Mouse (Mus musculus) intestine, embryonic 16.5 days (tissue): ENCODE results near the gene Olfr1291-ps1. TPM values are rescaled to one million over a fixed set of nuclear protein-coding genes. Genes with fewer than 3 reads are reported as not detected.

Experiments used
- ATAC-seq: fragments of 200-750 bp; cut with Nextera tagmentation; 2 replicates; pipeline ENCODE4 v1.8.0; 2017; ENCODE audit warnings: moderate TSS enrichment, moderate library complexity
- H3K27ac ChIP-seq: fragments of 300-500 bp; sonication (generic); 2 replicates; pipeline ENCODE4 v1.5.1; 2014; ENCODE audit warnings: mild to moderate bottlenecking, low read length
- H3K27me3 ChIP-seq: fragments of 300-500 bp; sonication (generic); replicated peaks from 2 replicates; pipeline ENCODE4 v1.6.1; 2014; ENCODE audit warnings: low read length, control low read depth, mixed read lengths; ENCODE audit not compliant: control insufficient read depth, insufficient read depth
- H3K36me3 ChIP-seq: fragments of 300-500 bp; sonication (generic); 2 replicates; pipeline ENCODE4 v1.6.1; 2014; ENCODE audit warnings: low read length, control low read depth; ENCODE audit not compliant: control insufficient read depth, insufficient read depth
- H3K4me1 ChIP-seq: fragments of 300-500 bp; sonication (generic); 2 replicates; pipeline ENCODE4 v1.6.1; 2014; ENCODE audit warnings: low read length, control low read depth, mixed read lengths; ENCODE audit not compliant: control insufficient read depth, insufficient read depth
- H3K4me2 ChIP-seq: fragments of 300-500 bp; sonication (generic); 2 replicates; pipeline ENCODE4 v1.6.1; 2014; ENCODE audit warnings: low read depth, low read length, control low read depth
- H3K4me3 ChIP-seq: fragments of 300-500 bp; sonication (generic); 2 replicates; pipeline ENCODE4 v1.5.1; 2014; ENCODE audit warnings: mild to moderate bottlenecking, low read length
- H3K9ac ChIP-seq: fragments of 300-500 bp; sonication (generic); 2 replicates; pipeline ENCODE4 v1.6.1; 2014; ENCODE audit warnings: low read depth, low read length
- H3K9me3 ChIP-seq: fragments of 300-500 bp; sonication (generic); 2 replicates; pipeline ENCODE4 v1.6.1; 2016; ENCODE audit warnings: low read length, control low read depth; ENCODE audit not compliant: control insufficient read depth
- whole genome bisulfite sequencing: fragments of 180-500 bp; shearing (Covaris S2); extraction: QIAGEN DNeasy Blood & Tissue Kit; methylation state at CpG from one replicate; pipeline ENCODE4 v1.1.7; 2014; 5-methylcytosine and 5-hydroxymethylcytosine counted together
- polyA plus RNA-seq: library from polyadenylated mRNA; unstranded; fragments of >200 nt; fragmentation: Nextera tagmentation; extraction: Ambion mirVana; gene quantifications from 2 replicates; pipeline ENCODE4 v1.2.1, GENCODE M21; 2015

The Olfr1291-ps1 gene
- polyA plus RNA-seq, result not detected in 2 replicates

DNA sequence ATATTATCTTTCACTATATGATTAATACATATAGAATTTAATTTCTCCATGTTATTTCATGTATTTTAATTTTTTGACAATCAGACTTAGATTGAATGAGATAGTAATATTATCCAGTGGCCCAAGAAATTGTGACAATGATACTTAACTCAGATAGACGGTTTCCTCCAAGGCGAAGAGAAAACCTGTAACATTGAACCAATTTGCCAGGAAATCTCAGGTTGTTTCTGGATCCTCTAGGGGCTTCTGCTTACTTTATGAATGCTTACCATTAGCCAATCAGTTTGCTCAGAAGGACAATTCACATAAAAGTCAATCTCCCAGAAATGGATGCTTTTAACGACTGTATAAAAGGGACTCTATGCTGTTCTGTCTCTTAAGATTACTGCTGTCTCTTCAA lies at the start of gene Olfr1291-ps1:
Olfr1291-ps1 (plus strand) TSS at position 301 of the 400 bp plus-strand sequence.
- 83% methylated on average over 3 of the region's 3 CpGs for WGBS
- Histone ChIP-seq H3K4me3 (no peak within 1 kb of the TSS), H3K36me3 (no peaks in the 10 kb centered on the region), H3K27me3 (no peaks in the 10 kb centered on the region), H3K4me2 (no peak within 1 kb of the TSS), H3K9ac (no peak within 1 kb of the TSS), H3K9me3 (no peaks in the 10 kb centered on the region), H3K27ac (no peak within 1 kb of the TSS), H3K4me1 (no peaks in the 10 kb centered on the region)
- no peak for ATAC-seq

DNA sequence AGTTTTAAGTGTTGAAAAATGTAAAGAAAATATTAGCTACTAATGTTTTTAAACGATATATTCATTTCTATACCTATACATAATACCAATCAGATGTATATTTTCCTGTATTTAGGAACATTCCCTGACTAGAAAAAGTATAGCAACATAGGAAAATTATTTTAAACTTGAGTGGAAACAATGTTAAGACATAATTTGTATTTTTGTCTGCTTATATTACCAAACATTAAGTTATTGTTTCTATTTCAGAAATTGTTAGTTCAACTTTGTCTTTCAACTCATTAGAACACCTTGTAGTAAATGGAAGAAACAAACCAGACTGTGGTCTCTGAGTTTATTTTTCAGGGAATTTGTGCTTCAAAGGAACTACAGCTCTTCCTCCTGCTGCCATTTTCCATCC lies 48.1 kb upstream of the Olfr1291-ps1 start, which contains the start of gene Olfr1287:
Olfr1287 (plus strand) TSS at position 301 of the 400 bp plus-strand sequence.
- no peak for ATAC-seq
- no peak within 1 kb of the TSS for H3K4me3 ChIP-seq
- H3K4me2 ChIP-seq, result no peak within 1 kb of the TSS
- no peak within 1 kb of the TSS for H3K27ac ChIP-seq
- no peak within 1 kb of the TSS for H3K9ac ChIP-seq
- H3K9me3 ChIP-seq, result no peaks in the 10 kb centered on the region
- no peaks in the 10 kb centered on the region for H3K27me3 ChIP-seq
- no peaks in the 10 kb centered on the region for H3K4me1 ChIP-seq
- 84% methylated on average over 1 of the region's 1 CpGs for WGBS
- H3K36me3 ChIP-seq, result no peaks in the 10 kb centered on the region

DNA sequence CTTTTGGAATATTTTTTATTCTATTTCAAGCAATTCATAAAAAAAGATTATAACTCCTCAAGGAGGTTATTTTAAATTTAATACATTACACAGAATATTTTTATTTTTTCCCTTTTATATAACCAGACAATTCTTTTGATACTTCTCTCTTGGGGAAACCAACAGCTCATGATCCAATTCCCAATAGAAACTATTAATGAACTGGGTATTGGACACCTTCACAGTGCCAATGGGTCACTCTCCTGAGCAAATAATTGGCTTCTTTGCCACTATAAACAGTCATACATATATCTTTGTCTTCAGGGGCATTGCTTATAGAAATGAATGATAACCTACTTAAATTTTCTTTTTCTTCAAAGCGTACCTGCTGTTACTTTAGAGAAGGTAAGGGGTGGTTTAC lies 23.2 kb upstream of the Olfr1291-ps1 start, which contains the start of gene Olfr1288:
Olfr1288 (plus strand) TSS at position 301 of the 400 bp plus-strand sequence.
- H3K9me3 ChIP-seq, result no peaks in the 10 kb centered on the region
- no peak within 1 kb of the TSS for H3K4me3 ChIP-seq
- no peak within 1 kb of the TSS for H3K4me2 ChIP-seq
- WGBS, result 90% methylated on average over 1 of the region's 1 CpGs
- no peak for ATAC-seq
- no peaks in the 10 kb centered on the region for H3K36me3 ChIP-seq
- H3K27me3 ChIP-seq, result no peaks in the 10 kb centered on the region
- H3K9ac ChIP-seq, result no peak within 1 kb of the TSS
- no peak within 1 kb of the TSS for H3K27ac ChIP-seq
- H3K4me1 ChIP-seq, result no peaks in the 10 kb centered on the region

DNA sequence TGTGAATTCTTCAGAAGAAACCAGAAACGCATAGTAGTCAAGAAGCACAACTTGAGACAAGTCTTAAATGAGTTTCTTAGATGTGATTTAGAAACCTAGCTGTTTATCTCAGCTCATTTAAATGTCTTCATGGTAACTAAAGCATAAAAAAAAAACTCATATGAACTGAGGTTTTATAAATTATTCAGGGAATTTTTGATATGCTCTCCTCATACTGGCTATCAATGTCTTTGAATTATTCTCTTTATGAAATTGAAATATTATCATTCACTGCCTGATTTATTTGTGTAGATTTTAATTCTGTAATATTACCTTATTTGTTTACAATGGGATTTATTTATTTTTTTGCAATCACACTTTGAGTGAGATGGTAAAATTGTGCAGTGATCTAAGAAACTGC lies 16.5 kb upstream of the Olfr1291-ps1 start, which contains the start of gene Olfr1289:
Olfr1289 (plus strand) TSS at position 301 of the 400 bp plus-strand sequence.
- Histone ChIP-seq H3K4me2 (no peak within 1 kb of the TSS), H3K27me3 (no peaks in the 10 kb centered on the region), H3K4me1 (no peaks in the 10 kb centered on the region), H3K9me3 (no peaks in the 10 kb centered on the region), H3K36me3 (no peaks in the 10 kb centered on the region), H3K9ac (no peak within 1 kb of the TSS), H3K4me3 (no peak within 1 kb of the TSS), H3K27ac (no peak within 1 kb of the TSS)
- no peak for ATAC-seq
- 63% methylated on average over 1 of the region's 1 CpGs for WGBS

DNA sequence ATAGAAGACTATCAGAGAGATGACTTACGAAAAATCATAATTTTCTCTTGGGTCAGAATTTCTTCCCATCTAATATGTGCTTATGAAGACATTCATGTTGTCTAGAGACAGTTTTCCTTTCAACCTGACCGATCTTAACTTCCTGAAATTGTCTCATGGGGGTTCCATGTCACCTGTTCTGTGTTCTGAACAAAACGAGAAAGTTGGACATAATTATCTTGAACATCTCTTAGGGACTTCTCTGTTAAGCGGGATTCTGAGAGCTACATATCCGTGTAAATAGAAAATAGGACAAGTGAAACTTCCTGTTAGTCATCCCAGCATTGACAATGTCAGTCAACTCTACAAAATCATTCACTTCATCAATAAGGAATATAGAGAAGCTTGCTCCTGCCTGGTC lies 3.3 kb upstream of the Olfr1291-ps1 start, which contains the start of gene Olfr1290:
Olfr1290 (minus strand) TSS at position 101 of the 400 bp plus-strand sequence.
- Histone ChIP-seq H3K27me3 (no peaks in the 10 kb centered on the region), H3K27ac (no peak within 1 kb of the TSS), H3K4me1 (no peaks in the 10 kb centered on the region), H3K4me2 (no peak within 1 kb of the TSS), H3K36me3 (no peaks in the 10 kb centered on the region), H3K4me3 (no peak within 1 kb of the TSS), H3K9ac (no peak within 1 kb of the TSS), H3K9me3 (no peaks in the 10 kb centered on the region)
- no peak for ATAC-seq
- WGBS, result 73% methylated on average over 5 of the region's 5 CpGs

DNA sequence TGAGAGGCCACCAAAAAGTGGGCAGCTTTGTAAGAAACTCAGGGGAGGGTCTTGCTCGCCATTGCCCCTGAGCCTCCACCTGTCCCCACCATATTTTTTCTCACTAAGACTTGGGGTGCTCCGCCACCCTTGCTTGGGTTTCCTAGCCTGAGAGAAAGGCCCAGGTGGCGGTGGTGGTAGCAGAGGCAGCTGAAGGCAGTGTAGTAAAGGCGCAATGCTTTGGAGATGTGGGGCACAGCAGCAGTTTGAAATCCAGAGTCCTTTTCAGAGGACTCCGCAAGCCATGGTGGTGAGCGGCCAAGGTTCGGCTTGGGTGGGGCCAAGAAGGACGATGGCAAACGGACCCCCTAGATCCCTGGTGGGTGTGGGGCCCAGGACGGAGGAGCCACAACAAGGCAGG lies 20.5 kb downstream of the Olfr1291-ps1 start:
- Histone ChIP-seq H3K9ac (no peak overlapping the region), H3K36me3 (no peaks in the 10 kb centered on the region), H3K27ac (no peak overlapping the region), H3K9me3 (peaks cover 3% of the 10 kb centered on the region; the same call in 1 of the 2 replicates), H3K4me3 (no peak overlapping the region), H3K4me1 (no peaks in the 10 kb centered on the region), H3K4me2 (no peak overlapping the region), H3K27me3 (no peaks in the 10 kb centered on the region)
- no peak for ATAC-seq
- WGBS, result 88% methylated on average over 10 of the region's 10 CpGs

DNA sequence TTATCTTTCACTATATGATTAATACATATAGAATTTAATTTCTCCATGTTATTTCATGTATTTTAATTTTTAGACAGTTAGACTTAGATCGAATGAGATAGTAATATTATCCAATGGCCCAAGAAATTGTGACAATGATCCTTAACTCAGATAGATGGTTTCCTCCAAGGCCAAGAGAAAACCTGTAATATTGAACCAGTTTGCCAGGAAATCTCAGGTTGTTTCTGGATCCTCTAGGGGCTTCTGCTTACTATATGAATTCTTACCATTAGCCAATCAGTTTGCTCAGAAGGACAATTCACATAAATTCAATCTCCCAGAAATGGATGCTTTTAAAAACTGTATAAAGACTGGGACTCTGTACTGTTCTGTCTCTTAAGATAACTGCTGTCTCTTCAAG lies 27.9 kb downstream of the Olfr1291-ps1 start, which contains the start of gene Olfr1293-ps:
Olfr1293-ps (plus strand) TSS at position 301 of the 400 bp plus-strand sequence.
- ATAC-seq, result no peak
- no peaks in the 10 kb centered on the region for H3K4me1 ChIP-seq
- 80% methylated on average over 1 of the region's 1 CpGs for WGBS
- H3K4me3 ChIP-seq, result no peak within 1 kb of the TSS
- H3K9me3 ChIP-seq, result no peaks in the 10 kb centered on the region
- H3K4me2 ChIP-seq, result no peak within 1 kb of the TSS
- no peaks in the 10 kb centered on the region for H3K36me3 ChIP-seq
- H3K9ac ChIP-seq, result no peak within 1 kb of the TSS
- H3K27ac ChIP-seq, result no peak within 1 kb of the TSS
- H3K27me3 ChIP-seq, result no peaks in the 10 kb centered on the region

DNA sequence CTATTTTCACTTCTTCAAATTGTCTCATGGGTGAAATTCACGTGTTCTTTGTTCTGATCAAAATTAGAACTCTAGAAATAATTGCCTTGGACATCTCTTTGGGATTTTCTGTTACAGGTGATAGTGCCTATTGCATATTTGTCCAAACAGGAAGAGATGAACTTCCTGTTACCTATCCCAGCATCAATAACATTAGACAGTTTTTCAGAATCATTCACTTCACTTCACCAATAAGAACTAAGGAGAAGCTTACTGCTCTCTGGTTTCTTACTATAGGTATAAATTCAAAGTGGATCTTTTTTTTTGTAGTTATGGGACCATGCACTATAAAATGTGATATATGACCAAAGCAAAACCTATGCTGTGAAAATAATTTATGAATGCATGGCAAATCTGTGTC lies 43.2 kb downstream of the Olfr1291-ps1 start, which contains the start of gene Olfr1294:
Olfr1294 (minus strand) TSS at position 101 of the 400 bp plus-strand sequence.
- WGBS, result 58% methylated on average over 1 of the region's 1 CpGs

More for the DNA sequence above, 43.2 kb downstream of the Olfr1291-ps1 start, which contains the start of gene Olfr1294:
- Histone ChIP-seq H3K9ac (no peak within 1 kb of the TSS), H3K9me3 (no peaks in the 10 kb centered on the region), H3K4me1 (no peaks in the 10 kb centered on the region), H3K4me2 (no peak within 1 kb of the TSS), H3K4me3 (no peak within 1 kb of the TSS), H3K27me3 (no peaks in the 10 kb centered on the region), H3K27ac (no peak within 1 kb of the TSS), H3K36me3 (no peaks in the 10 kb centered on the region)
- no peak for ATAC-seq
